Mouse (Mus musculus) liver, adult 2 months (tissue): Measurements from ENCODE around the gene Arnt2.

ENCODE experiments used
- CTCF ChIP-seq: fragments of 200-500 bp; IDR thresholded peaks from 2 replicates; pipeline ENCODE4 v1.5.1; 2011; ENCODE audit warnings: low read depth, low read length, control low read depth
- POLR2A ChIP-seq: fragments of 200-500 bp; IDR thresholded peaks from 2 replicates; pipeline ENCODE4 v1.6.1; 2011; ENCODE audit warnings: low read length, control low read depth; ENCODE audit not compliant: insufficient read depth; ENCODE audit errors: extremely low read depth

- TF ChIP-seq CTCF (no peak), POLR2A (no peak)
These were observed 110.4 kb downstream of the Arnt2 start for GRCm38 (mm10) chr7:84299601-84300000.
